Mouse (Mus musculus): ENCODE measurements around the gene Popdc2.

Popdc2 gene

DNA sequence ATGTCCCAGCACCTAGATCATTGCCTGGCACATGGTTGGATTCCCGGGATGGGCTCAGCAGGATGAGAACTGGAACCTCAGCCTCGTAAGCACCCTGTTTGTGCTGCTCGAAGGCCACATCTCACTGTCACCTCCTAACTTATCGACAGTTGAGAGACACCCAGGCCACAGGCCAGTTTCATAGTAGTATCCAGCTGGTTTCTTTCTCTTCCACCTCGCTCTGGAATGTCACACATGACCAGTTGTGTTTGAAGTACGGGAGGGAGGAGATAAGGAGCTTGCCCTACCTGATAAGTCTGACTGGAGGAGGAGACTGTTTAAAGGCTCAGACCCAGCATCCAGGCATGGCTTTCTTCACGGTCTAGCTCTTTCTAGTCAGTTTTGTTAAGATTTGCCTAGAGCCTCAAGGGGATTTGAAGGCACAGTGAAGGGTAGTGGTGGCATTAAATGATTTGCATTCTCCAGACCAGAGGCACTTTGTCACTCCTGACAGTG lies 11.6 kb upstream of the Popdc2 start:
- POLR2A ChIA-PET, result interaction anchor here in 2 of 4 experiments (0.6 to 2.1 kb wide), 6 partner anchors 9 to 383 kb away, joined by 3 to 8 read pairs (median 3); no protein-coding TSS in a partner anchor
- CTCF ChIA-PET, result interaction anchor here in 3 of 4 experiments (0.6 to 1.5 kb wide), 3 partner anchors 67 to 156 kb away, joined by 4 to 19 read pairs (median 4); no protein-coding TSS in a partner anchor

DNA sequence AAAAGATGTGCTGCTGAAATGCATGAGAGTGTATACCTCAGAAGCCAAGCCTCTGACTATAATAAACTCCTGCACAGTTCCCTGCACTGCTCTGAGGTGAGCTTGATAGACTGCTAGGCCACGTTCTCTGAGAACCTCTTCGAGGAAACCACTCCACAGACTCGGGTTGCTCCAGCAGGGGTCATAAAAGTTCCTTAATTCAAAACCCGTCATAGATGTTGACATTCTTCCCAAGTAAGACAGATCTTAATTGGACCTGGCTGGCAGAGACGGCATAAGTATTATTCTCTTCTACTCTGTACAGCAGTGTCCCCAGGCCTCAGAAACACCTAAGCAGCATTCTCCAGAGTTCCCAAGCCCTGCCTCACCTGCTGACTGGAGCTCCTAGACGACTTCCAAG lies 11.1 kb upstream of the Popdc2 start:
- ChIA-PET POLR2A (interaction anchor here in 2 of 4 experiments (0.8 to 2.1 kb wide), 3 partner anchors 9 to 125 kb away, joined by 3 to 8 read pairs (median 3); no protein-coding TSS in a partner anchor), CTCF (no interaction called here)

DNA sequence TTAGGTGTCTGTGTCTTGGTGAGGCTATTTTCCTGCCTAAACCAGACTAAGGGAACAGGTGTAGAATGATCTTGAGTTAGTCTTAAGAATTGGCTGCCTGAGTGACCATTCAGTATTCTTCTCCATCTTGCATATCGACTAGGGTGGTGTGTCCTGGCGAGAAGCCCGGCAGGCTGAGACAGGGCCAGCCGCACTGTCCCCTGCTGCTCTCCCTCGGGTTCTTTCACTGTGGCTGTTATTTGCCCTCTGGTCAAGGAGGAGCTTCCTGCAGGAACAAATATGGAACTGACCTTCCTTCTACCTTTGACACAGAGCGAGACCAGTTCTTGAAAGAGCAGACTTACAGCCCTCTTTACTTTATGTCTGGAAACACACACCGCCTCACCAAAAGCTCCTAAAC lies 10.0 kb upstream of the Popdc2 start:
- CTCF ChIA-PET, result interaction anchor here in 1 of 4 experiments (0.9 kb wide), 1 partner anchor 154 kb away, joined by 3 read pairs; no protein-coding TSS in a partner anchor
- POLR2A ChIA-PET, result interaction anchor here in 3 of 4 experiments (0.9 to 1.0 kb wide), 5 partner anchors 9 to 131 kb away, joined by 3 to 4 read pairs (median 3); no protein-coding TSS in a partner anchor

DNA sequence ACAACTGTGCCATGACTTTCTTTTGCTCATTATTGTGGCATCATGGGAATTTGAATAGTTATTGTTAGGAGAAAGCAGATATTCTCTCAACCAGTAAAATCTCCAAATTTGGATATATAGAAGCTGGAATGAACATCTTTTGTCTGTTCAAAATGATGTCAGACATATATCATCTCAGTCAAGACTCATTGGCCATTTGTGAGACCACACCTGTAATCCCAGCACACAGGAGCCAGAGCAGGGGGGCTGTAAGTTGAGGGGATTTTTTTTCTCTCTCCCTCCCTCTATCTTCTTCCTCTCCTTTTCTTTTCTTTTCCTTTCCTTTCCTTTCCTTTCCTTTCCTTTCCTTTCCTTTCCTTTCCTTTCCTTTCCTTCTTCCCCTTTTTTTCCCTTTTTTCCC lies 9.2 kb upstream of the Popdc2 start:
- ChIA-PET CTCF (no interaction called here), POLR2A (interaction anchor here in 3 of 4 experiments (0.6 to 1.2 kb wide), 5 partner anchors 11 to 205 kb away, joined by 3 to 4 read pairs (median 3); no protein-coding TSS in a partner anchor)

DNA sequence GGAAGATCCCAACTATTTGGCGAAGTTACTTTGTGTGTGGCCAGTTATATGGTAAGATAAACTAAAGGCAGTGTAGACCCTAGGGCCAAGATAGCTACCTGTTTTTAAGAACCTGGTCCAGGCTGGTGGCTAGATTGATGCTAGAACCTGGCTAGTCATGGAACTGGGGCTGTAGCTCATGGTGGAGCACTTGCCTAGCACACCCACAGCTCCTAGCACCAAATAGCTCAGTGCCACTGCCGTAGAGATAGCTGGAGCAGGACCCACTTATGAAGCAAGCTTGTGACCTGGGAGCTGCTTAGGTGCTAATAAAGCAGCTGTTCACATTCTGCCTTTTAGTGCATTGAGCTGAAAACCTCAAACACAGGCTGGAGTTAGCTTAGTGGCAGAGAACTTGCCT lies 8.4 kb upstream of the Popdc2 start:
- ChIA-PET CTCF (interaction anchor here in 2 of 4 experiments (0.7 to 1.1 kb wide), 2 partner anchors 130 to 151 kb away, joined by 3 read pairs; no protein-coding TSS in a partner anchor), POLR2A (interaction anchor here in 3 of 4 experiments (0.5 to 1.5 kb wide), 12 partner anchors 12 to 204 kb away, joined by 3 to 5 read pairs (median 3); partner anchors contain the start of gene Cd80 (in 1 of the 3))

DNA sequence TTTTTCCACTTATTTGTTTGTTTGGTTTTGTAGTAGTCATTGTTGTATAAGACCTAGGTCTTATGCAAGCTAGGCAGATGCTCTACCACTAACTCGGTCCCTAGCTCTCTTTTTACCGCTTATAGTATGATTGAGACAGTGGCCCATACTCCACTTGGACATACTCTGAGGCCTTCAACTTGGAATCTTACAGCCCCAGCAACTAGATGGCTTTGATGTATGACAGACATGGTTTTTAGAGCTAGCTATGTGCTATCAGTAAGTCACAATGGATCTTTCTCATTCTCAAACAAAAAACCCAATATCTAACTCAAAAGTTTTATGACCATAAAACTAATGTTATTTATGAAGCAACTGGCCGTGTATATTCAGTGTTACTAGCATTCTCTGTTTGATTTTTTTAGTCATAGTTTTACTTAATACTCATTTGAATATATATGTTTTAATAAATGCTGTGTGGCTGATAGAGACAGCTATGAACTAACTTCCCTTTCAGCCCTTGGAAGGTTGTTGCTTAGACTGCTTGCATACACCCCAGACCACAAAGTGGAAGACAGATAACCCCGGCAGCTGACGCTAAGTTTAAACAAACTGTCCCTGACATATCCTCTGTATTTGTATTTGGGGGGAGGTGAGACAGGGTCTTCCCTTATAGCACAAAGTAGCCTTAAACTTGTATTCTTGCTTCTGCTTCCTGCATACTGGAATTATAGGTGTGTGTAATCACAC lies 7.7 kb upstream of the Popdc2 start:
- POLR2A ChIA-PET, result interaction anchor here in 3 of 4 experiments (0.5 to 1.5 kb wide), 13 partner anchors 13 to 217 kb away, joined by 3 to 5 read pairs (median 3); partner anchors contain the start of genes Cd80 (in 1 of the 3) and Maats1 (in 1 of the 3)
- CTCF ChIA-PET, result interaction anchor here in 2 of 4 experiments (0.7 to 1.1 kb wide), 2 partner anchors 129 to 150 kb away, joined by 3 read pairs; no protein-coding TSS in a partner anchor

DNA sequence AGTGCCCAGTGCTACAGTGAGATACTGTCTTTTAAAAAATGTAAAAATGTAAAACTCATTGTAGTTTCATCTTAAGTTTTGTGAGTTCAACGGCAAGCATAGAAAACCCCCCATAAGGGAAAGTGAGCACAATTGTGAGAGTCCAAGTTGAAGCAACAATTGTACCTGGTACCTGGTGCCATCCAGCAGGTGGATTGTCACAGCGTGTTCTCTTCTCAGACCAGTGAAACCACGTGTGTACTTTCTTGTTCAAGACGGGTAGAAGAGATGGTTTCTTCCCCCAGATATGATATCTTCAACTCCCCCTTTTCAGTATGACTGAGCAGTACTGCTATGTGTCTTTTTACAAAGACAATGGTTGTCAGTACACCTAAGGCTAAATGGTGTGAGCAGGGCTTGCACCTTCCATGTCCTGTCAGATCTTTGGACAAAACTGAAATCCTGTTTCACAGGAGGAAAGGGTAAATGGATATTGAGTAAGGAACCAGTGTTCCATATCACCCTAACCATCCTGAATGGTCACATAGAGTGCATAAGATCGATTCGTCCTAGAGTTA lies 3.7 kb upstream of the Popdc2 start:
- ChIA-PET CTCF (no interaction called here), POLR2A (interaction anchor here in 1 of 4 experiments (0.6 kb wide), 1 partner anchor 87 kb away, joined by 3 read pairs; no protein-coding TSS in a partner anchor)

DNA sequence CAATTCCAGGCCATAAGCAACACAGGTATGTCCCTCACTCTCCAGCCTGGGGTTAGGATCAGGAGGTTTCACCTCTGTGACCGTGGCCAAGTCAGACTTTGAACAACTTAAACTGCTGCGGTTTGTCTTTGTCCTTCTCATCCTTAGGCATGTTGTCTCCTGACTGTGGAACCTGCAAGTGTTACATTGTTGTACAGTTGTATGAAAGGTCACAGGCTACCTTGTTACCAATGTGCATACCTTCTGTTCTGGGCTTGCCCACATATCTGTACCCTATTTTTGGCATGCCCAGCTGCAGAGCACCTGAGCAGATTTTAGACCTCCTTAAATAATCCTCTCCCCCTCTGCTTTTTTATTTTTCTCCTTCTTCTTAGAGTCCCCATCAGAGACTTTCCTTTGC lies 2.8 kb upstream of the Popdc2 start:
- CTCF ChIA-PET, result interaction anchor here in 1 of 4 experiments (0.7 kb wide), 1 partner anchor 27 kb away, joined by 7 read pairs; no protein-coding TSS in a partner anchor
- POLR2A ChIA-PET, result interaction anchor here in 2 of 4 experiments (0.5 to 1.7 kb wide), 2 partner anchors 69 to 97 kb away, joined by 5 read pairs; no protein-coding TSS in a partner anchor

DNA sequence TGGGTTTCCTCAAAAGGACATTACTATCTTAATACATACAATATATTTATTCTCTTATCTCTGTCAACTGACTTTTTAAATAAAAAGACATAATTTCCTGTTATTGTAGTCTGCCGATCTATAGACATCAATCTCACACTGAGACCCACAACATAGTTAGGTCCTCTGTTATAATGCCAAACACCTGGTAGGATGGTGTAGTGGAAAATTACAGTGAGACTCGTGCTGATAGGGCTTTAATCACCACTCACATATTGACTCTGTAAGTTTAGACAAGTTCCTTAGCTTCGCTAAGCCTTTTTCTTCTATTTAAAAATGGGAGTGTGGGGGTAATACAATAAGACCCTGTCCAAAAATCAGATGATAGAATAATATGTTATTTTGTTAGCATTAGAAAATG lies 2.2 kb upstream of the Popdc2 start:
- ChIA-PET POLR2A (interaction anchor here (0.6 to 1.8 kb wide), 8 partner anchors 10 to 123 kb away, joined by 3 to 5 read pairs (median 4); no protein-coding TSS in a partner anchor), CTCF (interaction anchor here in 1 of 4 experiments (0.7 kb wide), 1 partner anchor 27 kb away, joined by 7 read pairs; no protein-coding TSS in a partner anchor)

DNA sequence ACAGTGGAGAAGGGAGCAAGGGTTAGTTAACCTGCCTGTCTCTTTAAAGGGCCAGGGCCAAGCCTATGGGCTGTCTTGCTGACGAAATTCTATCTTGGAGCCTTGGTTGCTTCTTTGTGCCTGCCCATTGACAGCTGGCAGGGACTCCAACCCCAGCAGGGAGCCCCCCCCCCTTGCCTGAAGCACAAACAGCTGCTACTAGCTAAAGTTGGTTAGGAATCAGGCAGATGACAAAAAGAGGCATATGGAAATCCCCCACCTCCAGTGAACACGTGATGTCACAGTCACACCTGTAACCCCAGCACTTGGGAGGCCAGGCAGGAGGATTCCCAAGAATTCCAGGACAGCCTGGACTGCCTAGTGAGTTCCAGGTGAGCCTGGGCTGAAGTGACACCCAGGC lies 1.7 kb upstream of the Popdc2 start:
- ChIA-PET POLR2A (interaction anchor here in 3 of 4 experiments (0.6 to 1.8 kb wide), 10 partner anchors 8 to 123 kb away, joined by 3 to 5 read pairs (median 4); no protein-coding TSS in a partner anchor), CTCF (interaction anchor here in 2 of 4 experiments (0.6 to 1.0 kb wide), 2 partner anchors 81 to 123 kb away, joined by 3 to 7 read pairs; no protein-coding TSS in a partner anchor)

DNA sequence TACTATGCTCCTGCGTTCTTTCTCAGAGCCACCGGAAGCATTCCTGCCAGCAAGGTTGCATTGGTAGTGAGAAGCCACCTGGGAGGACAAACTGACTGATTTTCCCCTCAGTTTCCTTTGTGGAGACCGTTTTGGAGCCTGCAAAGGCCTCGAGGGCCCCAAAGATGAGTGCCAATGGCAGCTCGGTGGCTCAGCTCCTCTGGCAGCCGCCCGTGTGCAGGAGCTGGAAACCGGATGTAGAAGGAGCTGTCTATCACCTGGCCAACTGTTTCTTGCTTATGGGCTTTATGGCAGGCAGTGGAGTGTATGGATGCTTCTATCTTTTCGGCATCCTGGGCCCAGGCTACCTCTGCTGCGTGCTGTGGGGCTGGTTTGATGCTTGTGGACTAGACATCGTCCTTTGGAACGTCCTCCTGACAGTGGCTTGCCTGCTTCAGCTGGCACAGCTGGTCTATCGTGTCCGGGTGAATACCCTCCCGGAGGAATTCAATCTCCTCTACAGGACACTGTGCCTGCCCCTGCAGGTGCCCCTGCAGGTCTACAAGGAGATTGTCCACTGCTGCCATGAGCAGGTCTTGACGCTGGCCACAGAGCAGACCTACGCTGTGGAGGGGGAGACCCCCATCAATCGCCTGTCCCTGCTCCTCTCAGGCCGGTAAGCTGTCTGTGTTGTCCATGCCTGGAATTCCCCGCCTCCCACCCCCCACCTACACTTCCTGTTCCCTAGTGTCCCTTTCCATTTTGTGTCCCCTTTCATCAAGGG lies 665 bp downstream of the Popdc2 start:
- ChIA-PET POLR2A (interaction anchor here in 3 of 4 experiments (0.6 to 2.3 kb wide), 14 partner anchors 11 to 554 kb away, joined by 3 to 7 read pairs (median 4); partner anchors contain the start of genes Cox17 (in 2 of the 3), Gm21987 (in 2 of the 3), Adprh (in 1 of the 3) and Maats1 (in 1 of the 3)), CTCF (no interaction called here)

DNA sequence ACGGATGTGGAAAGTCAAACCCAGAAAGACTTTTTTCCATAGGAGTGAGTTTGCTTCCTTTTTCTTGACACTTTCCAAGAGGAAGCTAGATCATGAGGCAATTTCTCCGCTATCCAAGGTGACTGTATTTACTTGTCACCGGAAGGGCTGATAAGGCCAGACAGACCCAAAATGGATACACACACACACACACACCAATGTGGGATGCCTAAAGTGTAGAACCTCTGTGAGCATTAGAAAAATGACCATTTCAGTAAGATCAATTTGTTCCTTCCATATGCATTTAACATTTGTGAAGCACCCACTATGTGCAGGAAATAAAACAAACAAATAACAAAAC lies 1.2 kb downstream of the Popdc2 start:
- CTCF ChIA-PET, result no interaction called here
- POLR2A ChIA-PET, result interaction anchor here in 2 of 4 experiments (0.5 to 2.3 kb wide), 7 partner anchors 11 to 240 kb away, joined by 3 to 8 read pairs (median 4); partner anchors contain the start of genes Adprh (in 1 of the 2), Cox17 (in 1 of the 2) and Gm21987 (in 1 of the 2)

DNA sequence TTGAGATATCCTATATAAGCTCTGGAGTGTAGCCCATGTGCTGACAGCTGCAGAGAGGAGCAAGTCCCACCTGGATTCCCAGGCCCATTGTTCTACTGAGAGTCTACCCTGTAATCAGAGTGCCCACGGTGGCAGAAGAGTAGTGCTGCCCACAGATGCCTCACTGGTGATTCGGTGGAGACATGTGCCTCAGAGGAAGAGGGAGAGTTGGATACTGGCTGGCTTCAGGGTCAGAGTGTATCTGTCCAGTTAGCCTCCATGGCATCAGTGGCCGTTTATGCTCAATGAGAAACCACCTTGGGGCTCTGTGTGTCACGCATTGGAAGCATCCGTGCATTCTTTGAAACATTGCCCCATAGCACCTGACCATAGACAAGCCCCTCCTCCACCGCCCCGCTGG lies 1.6 kb downstream of the Popdc2 start:
- ChIA-PET POLR2A (interaction anchor here in 2 of 4 experiments (0.5 to 2.3 kb wide), 6 partner anchors 11 to 240 kb away, joined by 3 to 8 read pairs (median 6); partner anchors contain the start of genes Adprh (in 1 of the 2), Cox17 (in 1 of the 2) and Gm21987 (in 1 of the 2)), CTCF (no interaction called here)

DNA sequence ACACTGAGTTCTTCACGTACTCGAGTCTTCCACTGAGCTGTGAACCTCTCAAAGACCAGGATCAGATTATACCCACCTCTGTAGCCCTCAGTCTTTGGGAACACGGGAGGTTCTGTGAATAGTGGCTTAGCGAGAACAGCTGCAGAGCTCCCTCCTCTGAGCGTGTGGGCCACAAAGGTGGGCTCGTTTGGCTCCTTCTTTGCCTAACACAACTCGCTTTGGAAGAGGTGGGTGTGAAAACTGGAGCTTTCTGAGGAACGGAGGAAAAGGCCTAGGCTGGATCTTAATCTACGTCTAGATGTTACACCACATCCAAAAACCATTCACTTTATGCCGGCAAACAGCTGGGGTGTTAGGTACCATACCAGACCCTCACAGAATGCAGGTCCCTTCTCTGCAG lies 3.4 kb downstream of the Popdc2 start:
- ChIA-PET POLR2A (interaction anchor here in 2 of 4 experiments (0.9 to 1.6 kb wide), 3 partner anchors 9 to 27 kb away, joined by 3 to 4 read pairs (median 3); no protein-coding TSS in a partner anchor), CTCF (no interaction called here)

DNA sequence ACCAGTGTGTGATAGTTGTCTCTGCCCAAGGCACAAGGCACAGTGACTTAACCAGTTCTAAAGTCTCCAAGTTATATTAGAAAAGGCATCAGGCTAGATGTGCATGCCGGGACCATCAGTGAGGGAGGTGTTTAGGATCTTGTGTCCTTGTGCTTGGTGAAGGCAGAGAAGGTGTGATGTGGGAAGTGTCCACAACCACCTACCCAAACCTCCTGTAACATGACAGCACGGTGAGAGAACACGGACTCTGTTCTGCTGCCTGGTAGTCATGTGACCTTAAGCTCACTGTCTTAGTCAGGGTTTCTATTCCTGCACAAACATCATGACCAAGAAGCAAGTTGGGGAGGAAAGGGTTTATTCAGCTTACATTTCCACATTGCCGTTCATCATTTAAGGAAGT lies 4.2 kb downstream of the Popdc2 start:
- POLR2A ChIA-PET, result interaction anchor here in 1 of 4 experiments (1.2 kb wide), 1 partner anchor 8 kb away, joined by 3 read pairs; no protein-coding TSS in a partner anchor

DNA sequence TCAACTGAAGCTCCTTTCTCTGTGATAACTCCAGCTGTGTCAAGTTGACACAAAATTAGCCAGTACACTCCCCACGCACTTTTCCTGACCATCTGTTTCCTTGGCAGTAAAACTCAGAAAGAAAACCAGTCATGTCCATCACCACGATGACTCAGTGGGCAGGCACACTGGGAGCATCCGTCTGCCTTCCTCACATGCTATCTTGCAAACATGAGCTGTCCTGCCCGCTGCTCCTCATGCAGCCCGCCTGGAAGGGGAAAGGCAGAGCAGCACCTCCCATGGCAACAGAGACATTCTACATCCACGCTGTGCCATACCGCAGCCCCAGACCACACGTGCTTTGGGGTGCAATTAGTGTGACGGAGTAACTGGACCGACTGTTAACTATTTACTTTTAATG lies 6.3 kb downstream of the Popdc2 start:
- ChIA-PET POLR2A (interaction anchor here in 2 of 4 experiments (0.9 to 1.2 kb wide), 4 partner anchors 11 to 82 kb away, joined by 3 read pairs; no protein-coding TSS in a partner anchor), CTCF (no interaction called here)

More for the DNA sequence above, 4.2 kb downstream of the Popdc2 start:
- CTCF ChIA-PET, result interaction anchor here in 2 of 4 experiments (0.6 to 0.7 kb wide), 2 partner anchors 25 to 71 kb away, joined by 3 to 5 read pairs; no protein-coding TSS in a partner anchor

DNA sequence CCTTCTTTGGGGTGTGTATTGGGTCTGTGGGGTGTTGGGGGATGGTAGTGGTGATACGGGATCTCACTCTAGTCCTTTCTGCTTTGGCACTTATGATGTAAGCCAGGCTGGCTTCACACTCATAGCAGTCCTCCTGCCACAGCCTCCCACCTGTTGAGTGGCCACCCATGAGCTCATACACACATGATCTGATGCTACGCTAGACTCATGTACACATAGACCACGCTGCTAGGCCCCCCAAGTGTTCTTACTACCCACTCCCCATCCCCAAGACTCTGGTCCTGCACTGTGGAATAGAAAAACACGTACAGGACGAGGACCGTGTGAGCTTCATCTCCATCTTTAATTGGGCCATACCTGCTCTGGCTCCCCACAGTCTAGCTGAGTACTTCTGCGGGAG lies 7.0 kb downstream of the Popdc2 start:
- ChIA-PET CTCF (no interaction called here), POLR2A (interaction anchor here in 3 of 4 experiments (0.8 to 1.5 kb wide), 7 partner anchors 21 to 89 kb away, joined by 3 to 6 read pairs (median 3); no protein-coding TSS in a partner anchor)

All from embryonic stem cell, embryonic (primary cell).